Mouse (Mus musculus) brain, embryonic 14.5 days (tissue): Measurements from ENCODE around the gene Kansl2.

ENCODE experiments used
- CTCF ChIP-seq: fragments of 200-500 bp; IDR thresholded peaks from 2 replicates; pipeline ENCODE4 v1.5.1; 2012; ENCODE audit warnings: inconsistent platforms, mild to moderate bottlenecking, moderate library complexity, borderline replicate concordance; ENCODE audit not compliant: insufficient read depth, insufficient read length; ENCODE audit errors: extremely low read depth
- POLR2A ChIP-seq: fragments of 200-500 bp; IDR thresholded peaks from 2 replicates; pipeline ENCODE4 v1.6.1; 2012; ENCODE audit warnings: mild to moderate bottlenecking, inconsistent platforms, borderline replicate concordance; ENCODE audit not compliant: poor library complexity, insufficient read depth, insufficient read length, severe bottlenecking; ENCODE audit errors: extremely low read depth

- no peak for TF ChIP-seq CTCF
- no peak for TF ChIP-seq POLR2A
Observed at GRCm38 (mm10) chr15:98546843-98547242, 12.8 kb upstream of the Kansl2 start.
